Mouse (Mus musculus) lung, postnatal 0 days (tissue): ENCODE data around the gene Zbed4.
"Not testable (repeated sequence)": the region's sequence is repeated elsewhere in the genome, so short reads cannot be mapped to it uniquely, and the experiment has no call there.

Experiments used
- CTCF ChIP-seq: IDR thresholded peaks from 2 replicates; pipeline ENCODE4 v1.5.1; 2016; ENCODE audit warnings: antibody characterized with exemption, mild to moderate bottlenecking
- EP300 ChIP-seq: IDR thresholded peaks from 2 replicates; pipeline ENCODE4 v1.6.1; 2016; ENCODE audit warnings: antibody characterized with exemption, mild to moderate bottlenecking, control low read depth

DNA sequence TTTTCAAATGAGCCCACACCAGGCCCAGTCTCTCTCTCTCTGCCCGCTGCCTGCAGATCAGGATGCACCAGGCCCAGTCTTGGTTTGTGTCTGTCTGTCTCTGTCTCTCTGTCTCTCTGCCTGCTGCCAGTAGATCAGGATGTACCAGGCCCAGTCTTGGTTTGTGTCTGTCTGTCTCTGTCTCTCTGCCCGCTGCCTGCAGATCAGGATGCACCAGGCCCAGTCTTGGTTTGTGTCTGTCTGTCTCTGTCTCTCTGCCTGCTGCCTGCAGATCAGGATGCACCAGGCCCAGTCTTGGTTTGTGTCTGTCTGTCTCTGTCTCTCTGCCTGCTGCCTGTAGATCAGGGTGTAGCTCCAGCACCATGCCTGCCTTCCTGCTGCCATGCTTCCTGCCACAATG, 62.4 kb downstream of the Zbed4 start:
- not testable (repeated sequence) for TF ChIP-seq CTCF, EP300
